Mouse (Mus musculus) CH12.LX (cell line): Measurements from ENCODE around the gene Gm21976. TPM values are rescaled to one million over a fixed set of nuclear protein-coding genes. Genes with fewer than 3 reads are reported as not detected.

ENCODE experiments used
- DNase-seq: peaks from one replicate; pipeline ENCODE4 v3.0.0-alpha.2; 2013; ENCODE audit errors: extremely low read depth
- H3K27ac ChIP-seq: 2 replicates; pipeline ENCODE4 v1.5.1; 2012; ENCODE audit warnings: low read depth, mild to moderate bottlenecking, control low read depth, moderate library complexity; ENCODE audit not compliant: insufficient read depth
- H3K27me3 ChIP-seq: replicated peaks from 2 replicates; pipeline ENCODE3; 2012; ENCODE audit warnings: inconsistent platforms
- H3K36me3 ChIP-seq, 2 experiments: replicated peaks in 1 of 2; 2 replicates each; pipeline versions ENCODE3 to v1.6.1; 2012; ENCODE audit warnings: inconsistent platforms in 1 of 2, low read length in 1 of 2, mild to moderate bottlenecking in 1 of 2, mixed read lengths in 1 of 2, moderate library complexity in 1 of 2; ENCODE audit not compliant: control insufficient read depth in 1 of 2, insufficient read depth in 1 of 2
- H3K4me1 ChIP-seq, 2 experiments: 2 replicates each; pipeline ENCODE4 v1.6.1; 2012; ENCODE audit warnings: inconsistent platforms in 1 of 2, moderate library complexity in 1 of 2; ENCODE audit not compliant: insufficient read depth in 2 of 2, control insufficient read depth in 1 of 2
- H3K4me2 ChIP-seq: 2 replicates; pipeline ENCODE4 v1.6.1; 2012; ENCODE audit warnings: low read depth, mild to moderate bottlenecking, control low read depth; ENCODE audit not compliant: poor library complexity, insufficient read depth, severe bottlenecking
- H3K4me3 ChIP-seq, 3 experiments: fragments of 150-350 bp in 1 of 3; sonication (generic) in 1 of 3; replicated peaks in 1 of 3; 2 replicates each; pipeline versions ENCODE3 to v1.5.1; 2011 to 2012; ENCODE audit warnings: low read depth in 2 of 3, low read length in 2 of 3, mild to moderate bottlenecking in 2 of 3, moderate library complexity in 2 of 3, control low read depth in 1 of 3, improper control_type of control experiment in 1 of 3, inconsistent platforms in 1 of 3, mixed read lengths in 1 of 3; ENCODE audit not compliant: poor library complexity in 1 of 3
- H3K79me2 ChIP-seq: replicated peaks from 2 replicates; pipeline ENCODE4 v1.6.1; 2012; ENCODE audit warnings: mild to moderate bottlenecking, moderate library complexity; ENCODE audit not compliant: control insufficient read depth, poor library complexity, insufficient read depth, severe bottlenecking; ENCODE audit errors: extremely low read depth
- H3K9ac ChIP-seq: 2 replicates; pipeline ENCODE4 v1.6.1; 2012; ENCODE audit warnings: low read depth, mild to moderate bottlenecking, control low read depth, moderate library complexity; ENCODE audit not compliant: insufficient read depth
- H3K9me3 ChIP-seq: replicated peaks from 2 replicates; pipeline ENCODE3; 2012; ENCODE audit warnings: low read length, inconsistent platforms, mixed read lengths
- CHD1 ChIP-seq: IDR thresholded peaks from 2 replicates; pipeline ENCODE4 v1.6.1; 2012; ENCODE audit warnings: low read depth, low read length, improper control_type of control experiment, inconsistent platforms
- CTCF ChIP-seq, 2 experiments: IDR thresholded peaks in 1 of 2; conservative IDR thresholded peaks in 1 of 2; 2 replicates each; pipeline ENCODE4 v1.5.1; 2011 to 2012; ENCODE audit warnings: low read depth in 2 of 2, low read length in 2 of 2, improper control_type of control experiment in 1 of 2, inconsistent platforms in 1 of 2, mild to moderate bottlenecking in 1 of 2, moderate library complexity in 1 of 2
- ELF1 ChIP-seq: IDR thresholded peaks from 2 replicates; pipeline ENCODE4 v1.6.1; 2014; ENCODE audit warnings: low read depth, mild to moderate bottlenecking, inconsistent platforms, low read length, improper control_type of control experiment
- EP300 ChIP-seq: IDR thresholded peaks from 2 replicates; pipeline ENCODE4 v1.6.1; 2011; ENCODE audit warnings: low read length, improper control_type of control experiment
- ETS1 ChIP-seq: conservative IDR thresholded peaks from 2 replicates; pipeline ENCODE4 v1.6.1; 2012; ENCODE audit warnings: low read depth, mild to moderate bottlenecking, inconsistent platforms, low read length, improper control_type of control experiment, moderate library complexity
- HCFC1 ChIP-seq: IDR thresholded peaks from 2 replicates; pipeline ENCODE4 v1.6.1; 2012; ENCODE audit warnings: low read depth, mild to moderate bottlenecking, inconsistent platforms, low read length, improper control_type of control experiment
- JUN ChIP-seq: IDR thresholded peaks from 2 replicates; pipeline ENCODE4 v1.6.1; 2011; ENCODE audit warnings: low read depth, mild to moderate bottlenecking, low read length, improper control_type of control experiment, moderate library complexity; ENCODE audit not compliant: insufficient read depth
- JUND ChIP-seq: conservative IDR thresholded peaks from 2 replicates; pipeline ENCODE4 v1.6.1; 2011; ENCODE audit warnings: low read depth, low read length, improper control_type of control experiment
- MAZ ChIP-seq: IDR thresholded peaks from 2 replicates; pipeline ENCODE4 v1.6.1; 2012; ENCODE audit warnings: low read depth, mild to moderate bottlenecking, inconsistent platforms, low read length, improper control_type of control experiment, moderate library complexity
- MXI1 ChIP-seq: IDR thresholded peaks from 2 replicates; pipeline ENCODE4 v1.6.1; 2011; ENCODE audit warnings: mild to moderate bottlenecking, low read depth, low read length, improper control_type of control experiment
- MYC ChIP-seq: IDR thresholded peaks from 2 replicates; pipeline ENCODE4 v1.6.1; 2011; ENCODE audit warnings: low read depth, mild to moderate bottlenecking, improper control_type of control experiment, low read length
- NELFE ChIP-seq: IDR thresholded peaks from 2 replicates; pipeline ENCODE4 v1.6.1; 2011; ENCODE audit warnings: low read depth, low read length, improper control_type of control experiment
- PAX5 ChIP-seq: IDR thresholded peaks from 2 replicates; pipeline ENCODE4 v1.6.1; 2012; ENCODE audit warnings: low read length, inconsistent platforms, mixed read lengths
- RAD21 ChIP-seq: IDR thresholded peaks from 2 replicates; pipeline ENCODE4 v1.6.1; 2011; ENCODE audit warnings: low read depth, mild to moderate bottlenecking, low read length, improper control_type of control experiment, moderate library complexity
- RCOR1 ChIP-seq: conservative IDR thresholded peaks from 2 replicates; pipeline ENCODE4 v1.6.1; 2012; ENCODE audit warnings: low read depth, mild to moderate bottlenecking, inconsistent platforms, low read length, improper control_type of control experiment
- SIN3A ChIP-seq: IDR thresholded peaks from 2 replicates; pipeline ENCODE4 v1.6.1; 2012; ENCODE audit warnings: low read length, improper control_type of control experiment, inconsistent platforms
- SMC3 ChIP-seq: IDR thresholded peaks from 2 replicates; pipeline ENCODE4 v1.6.1; 2011; ENCODE audit warnings: low read depth, low read length, improper control_type of control experiment
- TBP ChIP-seq: conservative IDR thresholded peaks from 2 replicates; pipeline ENCODE4 v1.6.1; 2011; ENCODE audit warnings: low read depth, low read length, improper control_type of control experiment
- TCF12 ChIP-seq: IDR thresholded peaks from 2 replicates; pipeline ENCODE4 v1.6.1; 2014; ENCODE audit warnings: low read depth, mild to moderate bottlenecking, inconsistent platforms, low read length, improper control_type of control experiment
- UBTF ChIP-seq: IDR thresholded peaks from 2 replicates; pipeline ENCODE4 v1.6.1; 2012; ENCODE audit warnings: low read depth, mild to moderate bottlenecking, inconsistent platforms, low read length, improper control_type of control experiment, moderate library complexity
- ZC3H11A ChIP-seq: IDR thresholded peaks from 2 replicates; pipeline ENCODE4 v1.6.1; 2012; ENCODE audit warnings: low read depth, mild to moderate bottlenecking, inconsistent platforms, low read length, improper control_type of control experiment
- ZKSCAN1 ChIP-seq: IDR thresholded peaks from 2 replicates; pipeline ENCODE4 v1.6.1; 2012; ENCODE audit warnings: low read depth, inconsistent platforms, low read length, improper control_type of control experiment, borderline replicate concordance
- ZNF384 ChIP-seq: IDR thresholded peaks from 2 replicates; pipeline ENCODE4 v1.6.1; 2012; ENCODE audit warnings: low read depth, low read length, improper control_type of control experiment, inconsistent platforms
- dilution Hi-C: fragments of 300-500 bp; cut with MboI; formaldehyde crosslinking; loops from 2 replicates; pipeline ENCODE4 v1.14.3; 2020; ENCODE audit warnings: low sequenced_read_pairs; ENCODE audit not compliant: extremely low pct_unique_long_range_greater_than_20kb, extremely low pct_ligation_motif_present
- in situ Hi-C: fragments of 300-500 bp; cut with MboI; formaldehyde crosslinking; loops from 3 replicates; pipeline ENCODE4 v1.14.3; 2019; ENCODE audit warnings: low sequenced_read_pairs, low pct_ligation_motif_present, low pct_unique_long_range_greater_than_20kb, mixed read lengths
- polyA plus RNA-seq: library from polyadenylated mRNA; unstranded; fragments of >175 nt; gene quantifications from 2 replicates; pipeline ENCODE4 v1.2.1, GENCODE M21; 2012; ENCODE audit warnings: low read depth; ENCODE audit not compliant: insufficient read length
- total RNA-seq, 2 experiments: library from RNA; depleted of rRNA; stranded (reverse); fragments of 300-350 nt in 1 of 2; fragments of >200 nt in 1 of 2; gene quantifications; 2 replicates each; pipeline ENCODE4 v1.2.3; 2012 to 2014

The Gm21976 gene
- total and polyA plus RNA-seq, 3 experiments = not detected

DNA sequence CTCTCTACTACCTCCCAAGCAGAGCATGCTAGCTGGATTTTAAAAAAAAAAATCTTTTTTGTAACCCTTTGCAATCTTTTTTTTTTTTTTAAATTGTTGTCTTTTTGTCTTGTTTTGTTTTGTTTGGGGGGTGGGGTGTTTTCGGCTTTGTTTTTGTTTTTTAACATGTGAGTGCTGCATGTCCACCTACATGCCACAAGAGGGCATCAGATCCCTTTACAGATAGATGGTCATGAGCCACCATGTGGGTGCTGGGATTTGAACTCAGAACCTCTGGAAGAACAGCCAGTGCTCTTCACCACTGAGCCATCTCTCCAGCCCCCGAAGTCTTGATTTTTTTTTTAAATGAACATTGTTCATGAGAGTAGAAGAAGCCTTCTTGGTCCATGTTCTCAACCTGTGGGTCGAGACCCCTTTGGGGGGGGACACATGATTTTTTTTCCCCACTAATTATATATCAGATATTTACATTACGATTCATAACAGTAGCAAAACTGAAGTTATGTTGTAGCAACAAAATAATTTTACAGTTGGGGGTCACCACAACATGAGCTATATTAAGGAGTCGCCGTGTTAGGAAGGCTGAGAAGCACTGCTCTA is 18.3 kb downstream of the Gm21976 start:
- no peak overlapping the region for H3K4me3 ChIP-seq
- TF ChIP-seq TCF12 (no peak), NELFE (no peak), SMC3 (peak; percentile 31; the same call in 1 of the 2 replicates), EP300 (no peak), ZC3H11A (no peak), RAD21 (peak; percentile 36), ETS1 (no peak), UBTF (no peak), RCOR1 (no peak), CTCF (conservative IDR thresholded peaks at IDR 0.05 in 1 of 2, IDR thresholded peaks at IDR 0.05 in 1 of 2; ENCODE audit: low read depth in 2 of 2, low read length in 2 of 2) (peak in 1 of 2 experiments; percentile 60; a peak in 2 of 4 replicates), JUN (no peak), MXI1 (no peak), PAX5 (no peak), JUND (no peak)
- TF ChIP-seq, all 38 proteins: peak for 3
- Histone ChIP-seq H3K27me3 (no peaks in the 10 kb centered on the region), H3K27ac (no peak overlapping the region), H3K9ac (no peak overlapping the region), H3K4me1 (peaks cover 2 to 30% of the 10 kb centered on the region in 2 experiments; a peak in 3 of 4 replicates), H3K79me2 (no peaks in the 10 kb centered on the region), H3K36me3 (no peaks in the 10 kb centered on the region), H3K4me2 (no peak overlapping the region), H3K9me3 (peaks cover 8% of the 10 kb centered on the region)
- in situ Hi-C loops = no loop called here
- dilution Hi-C loops = no loop called here
- DNase-seq = no peak

DNA sequence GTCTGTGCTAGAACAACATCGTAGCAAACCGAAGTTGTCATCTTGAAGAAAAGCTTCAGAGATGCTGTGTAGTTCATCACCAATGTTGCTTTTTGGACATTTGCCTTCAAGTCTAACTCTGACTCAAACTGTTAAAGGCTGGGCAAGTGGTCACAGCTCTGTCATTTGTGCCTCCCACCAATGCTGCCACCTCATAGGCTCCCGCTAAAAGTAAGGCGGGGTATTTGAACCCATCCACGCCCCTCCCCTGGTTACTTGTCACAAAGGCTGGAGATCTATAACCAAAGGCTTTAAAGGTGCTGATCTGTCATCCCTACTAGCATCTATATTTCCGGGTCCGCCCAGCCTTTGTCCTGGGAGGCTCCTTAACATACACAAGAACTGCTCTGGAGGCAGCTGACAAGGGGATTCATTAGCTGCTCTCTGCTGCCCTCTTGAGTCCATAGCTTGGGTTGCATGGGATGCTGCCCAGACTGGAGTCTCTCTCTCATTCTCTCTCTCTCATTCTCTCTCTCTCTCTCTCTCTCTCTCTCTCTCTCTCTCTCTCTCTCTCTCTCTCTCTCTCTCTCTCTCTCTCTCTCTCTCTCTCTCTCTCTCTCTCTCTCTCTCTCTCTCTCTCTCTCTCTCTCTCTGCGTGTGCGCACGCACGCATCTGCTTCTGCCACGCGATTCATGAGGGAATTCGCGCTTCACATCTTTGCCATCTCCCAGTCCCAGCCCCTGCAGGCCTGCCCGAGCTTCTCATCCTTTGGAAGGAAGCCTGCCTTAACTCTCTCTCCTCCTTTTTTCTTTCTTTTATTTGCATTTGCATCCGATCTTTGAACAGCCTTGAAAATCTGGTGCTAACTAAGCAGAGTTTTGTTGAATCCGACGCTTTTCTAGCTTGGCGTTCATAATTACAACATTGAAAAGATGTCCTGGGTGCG is 19.4 kb downstream of the Gm21976 start:
- peak; percentile 84 for DNase-seq
- Histone ChIP-seq H3K27ac (no peak overlapping the region), H3K79me2 (no peaks in the 10 kb centered on the region), H3K4me1 (peaks cover 2 to 30% of the 10 kb centered on the region in 2 experiments; a peak in 3 of 4 replicates), H3K9me3 (peaks cover 8% of the 10 kb centered on the region), H3K9ac (no peak overlapping the region), H3K4me3 (no peak overlapping the region), H3K27me3 (no peaks in the 10 kb centered on the region), H3K4me2 (no peak overlapping the region), H3K36me3 (no peaks in the 10 kb centered on the region)
- dilution Hi-C loops (no loop called here), in situ Hi-C loops (no loop called here)
- TF ChIP-seq CTCF (conservative IDR thresholded peaks at IDR 0.05 in 1 of 2, IDR thresholded peaks at IDR 0.05 in 1 of 2; ENCODE audit: low read depth in 2 of 2, low read length in 2 of 2) (peak; percentile 44 to 80; a peak in 3 of 4 replicates), TBP (no peak), MYC (no peak), HCFC1 (no peak), MAZ (no peak), ZNF384 (no peak), ZKSCAN1 (no peak), SMC3 (peak; percentile 61), ZC3H11A (no peak), JUND (0 out of 2 replicates have a peak, but pooled peaks have one; percentile 13), SIN3A (no peak), RAD21 (peak; percentile 76), ELF1 (peak; percentile 52), CHD1 (no peak)
